Mouse (Mus musculus) MEL (cell line): ENCODE measurements around the gene Folr1.

ENCODE experiments used
- CHD1 ChIP-seq: IDR thresholded peaks from 2 replicates; pipeline ENCODE4 v1.6.1; 2012; ENCODE audit warnings: low read depth, mild to moderate bottlenecking, inconsistent platforms, low read length, improper control_type of control experiment
- CHD2 ChIP-seq: IDR thresholded peaks from 2 replicates; pipeline ENCODE4 v1.6.1; 2011; ENCODE audit warnings: low read length, improper control_type of control experiment
- CTCF ChIP-seq, 3 experiments: IDR thresholded peaks in 2 of 3; conservative IDR thresholded peaks in 1 of 3; 2 replicates each; pipeline ENCODE4 v1.5.1; 2011 to 2012; ENCODE audit warnings: low read length in 3 of 3, low read depth in 2 of 3, mild to moderate bottlenecking in 2 of 3, improper control_type of control experiment in 1 of 3, inconsistent platforms in 1 of 3, mixed read lengths in 1 of 3, moderate library complexity in 1 of 3; ENCODE audit not compliant: control insufficient read depth in 1 of 3, insufficient read depth in 1 of 3, poor library complexity in 1 of 3, severe bottlenecking in 1 of 3
- E2F4 ChIP-seq: IDR thresholded peaks from 2 replicates; pipeline ENCODE4 v1.6.1; 2011; ENCODE audit warnings: low read depth, low read length, improper control_type of control experiment, borderline replicate concordance
- GATA1 ChIP-seq: IDR thresholded peaks from 2 replicates; pipeline ENCODE4 v1.6.1; 2011; ENCODE audit warnings: low read depth, low read length, improper control_type of control experiment
- KAT2A ChIP-seq: conservative IDR thresholded peaks from 2 replicates; pipeline ENCODE4 v1.6.1; 2012; ENCODE audit warnings: low read depth, low read length, improper control_type of control experiment, inconsistent platforms
- MAX ChIP-seq: IDR thresholded peaks from 2 replicates; pipeline ENCODE4 v1.6.1; 2011; ENCODE audit warnings: low read length, improper control_type of control experiment
- MAZ ChIP-seq: IDR thresholded peaks from 2 replicates; pipeline ENCODE4 v1.6.1; 2012; ENCODE audit warnings: low read depth, mild to moderate bottlenecking, inconsistent platforms, low read length, improper control_type of control experiment
- SMC3 ChIP-seq: IDR thresholded peaks from 2 replicates; pipeline ENCODE4 v1.6.1; 2011; ENCODE audit warnings: low read depth, low read length, improper control_type of control experiment
- TAL1 ChIP-seq: IDR thresholded peaks from 2 replicates; pipeline ENCODE4 v1.6.1; 2012; ENCODE audit warnings: mild to moderate bottlenecking, inconsistent platforms, low read length, moderate library complexity, mixed read lengths
- ZMIZ1 ChIP-seq: IDR thresholded peaks from 2 replicates; pipeline ENCODE4 v1.6.1; 2012; ENCODE audit warnings: low read depth, mild to moderate bottlenecking, inconsistent platforms, low read length, improper control_type of control experiment, moderate library complexity

DNA sequence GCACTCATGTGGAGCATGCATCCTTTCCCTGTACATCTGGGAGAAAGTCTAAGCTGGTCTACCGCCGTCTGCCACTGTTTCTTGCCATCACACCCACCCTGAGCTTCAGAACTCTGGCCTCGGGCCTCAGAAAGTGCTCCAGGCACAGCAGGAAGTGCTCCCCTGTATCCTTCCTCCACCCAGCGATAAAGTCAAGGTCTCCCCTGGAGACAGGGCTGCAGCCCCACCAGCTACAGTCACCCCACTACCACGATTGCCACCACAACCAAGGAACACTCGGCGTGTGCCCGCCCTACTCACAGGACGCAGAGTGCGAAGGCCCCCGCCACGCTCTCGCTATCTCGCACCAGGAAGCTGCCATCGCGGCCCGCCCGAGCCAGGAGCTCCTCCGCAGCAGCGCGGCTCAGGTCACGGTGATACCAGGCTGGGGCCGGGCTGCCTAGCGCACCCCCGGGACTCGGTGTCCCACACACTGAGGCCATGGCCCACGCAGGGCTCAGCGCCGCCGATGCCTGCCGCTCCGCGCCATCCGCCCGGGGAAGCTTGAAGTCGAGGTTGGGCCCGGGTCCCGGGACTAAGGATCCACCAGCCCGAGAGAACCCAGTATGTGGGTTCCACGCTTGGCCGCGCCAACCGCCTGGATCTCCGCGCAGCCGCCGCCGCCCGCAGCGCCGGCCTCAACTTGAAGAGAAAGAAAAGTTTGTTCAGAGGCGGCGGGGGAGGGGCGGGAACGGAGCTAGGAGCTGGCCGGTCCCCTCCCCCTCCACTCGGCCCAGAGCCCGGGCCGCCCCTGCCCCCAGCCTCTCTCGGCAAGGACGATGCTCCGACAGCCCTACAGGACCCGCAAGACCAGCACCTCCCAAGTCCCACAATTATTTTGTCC, 34.1 kb downstream of the Folr1 start:
- TF ChIP-seq MAZ (no peak), E2F4 (no peak), SMC3 (no peak), GATA1 (no peak), CHD1 (no peak), MAX (0 out of 2 replicates have a peak, but pooled peaks have one; percentile 11), KAT2A (0 out of 2 replicates have a peak, but pooled peaks have one; percentile 17), TAL1 (no peak), CHD2 (peak; percentile 42; the same call in 1 of the 2 replicates), CTCF (IDR thresholded peaks at IDR 0.05 in 2 of 3, conservative IDR thresholded peaks at IDR 0.05 in 1 of 3; ENCODE audit: control insufficient read depth in 1 of 3, insufficient read depth in 1 of 3, low read depth in 2 of 3, low read length in 3 of 3, poor library complexity in 1 of 3, severe bottlenecking in 1 of 3) (no peak), ZMIZ1 (no peak)
